Mouse (Mus musculus) heart, adult 2 months (tissue): ENCODE results near the gene Ccnf.

Experiments
- CTCF ChIP-seq: fragments of 200-600 bp; IDR thresholded peaks from 2 replicates; pipeline ENCODE4 v1.8.1; 2022; ENCODE audit warnings: antibody characterized with exemption, mild to moderate bottlenecking, moderate library complexity
- EP300 ChIP-seq: fragments of 200-500 bp; IDR thresholded peaks from 2 replicates; pipeline ENCODE4 v1.6.1; 2011; ENCODE audit warnings: low read depth, low read length, control low read depth; ENCODE audit not compliant: insufficient read depth

DNA sequence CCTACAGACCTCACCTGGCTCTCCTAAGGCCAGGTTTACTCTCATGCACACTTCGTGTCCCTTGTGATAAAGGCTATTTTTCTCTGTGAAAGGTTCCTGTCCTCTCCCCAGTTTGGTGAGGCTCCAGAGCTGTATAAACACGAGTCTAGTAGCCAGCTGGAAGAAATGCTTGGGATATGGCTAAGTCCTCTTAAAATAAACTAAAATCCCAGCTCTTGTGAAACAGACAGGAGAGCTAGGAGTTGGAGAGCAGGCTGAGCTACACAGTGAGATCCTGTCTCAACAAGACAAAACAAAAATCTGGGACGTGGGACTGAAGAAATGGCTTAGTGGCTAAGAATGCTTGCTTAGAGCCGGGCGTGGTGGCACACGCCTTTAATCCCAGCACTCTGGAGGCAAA is 38.1 kb downstream of the Ccnf start:
- TF ChIP-seq EP300 (no peak), CTCF (no peak)
